Mouse (Mus musculus): ENCODE results near the gene Ahdc1. TPM values are rescaled to one million over a fixed set of nuclear protein-coding genes. Genes with fewer than 3 reads are reported as not detected.

Ahdc1 gene
- polyA plus RNA-seq, 1 experiment from 2014 or later: 6.1 TPM

- Histone ChIP-seq H3K4me3 (ENCODE audit: low read depth, low read length) (no peak overlapping the region), H3K36me3 (ENCODE audit: control insufficient read depth, insufficient read depth, low read length) (no peaks in the 10 kb centered on the region), H3K4me1 (ENCODE audit: control insufficient read depth, insufficient read depth, low read length) (no peaks in the 10 kb centered on the region; the same call in 1 of the 2 replicates), H3K9me3 (ENCODE audit: control insufficient read depth, low read length) (no peaks in the 10 kb centered on the region), H3K27ac (ENCODE audit: low read depth, low read length) (no peak overlapping the region), H3K9ac (ENCODE audit: low read length) (no peak overlapping the region), H3K4me2 (ENCODE audit: low read depth) (no peak overlapping the region), H3K27me3 (ENCODE audit: control insufficient read depth, insufficient read depth, low read length) (no peaks in the 10 kb centered on the region)
- ATAC-seq (ENCODE audit: insufficient read depth, low FRiP score, low TSS enrichment) (no peak), DNase-seq (ENCODE audit: low spot score) (no peak)
- 61% methylated on average over 13 of the region's 13 CpGs for WGBS
Observed at GRCm38 (mm10) chr4:133107788-133108281, 96.8 kb downstream of the Ahdc1 start.

GRCm38 (mm10) chr4:133108481-133109334 lies 97.6 kb downstream of the Ahdc1 start:
- no peaks in the 10 kb centered on the region; the same call in 1 of the 2 replicates for H3K4me1 ChIP-seq (ENCODE audit: control insufficient read depth, insufficient read depth, low read length)
- no peaks in the 10 kb centered on the region for H3K27me3 ChIP-seq (ENCODE audit: control insufficient read depth, insufficient read depth, low read length)
- no peak overlapping the region for H3K27ac ChIP-seq (ENCODE audit: low read depth, low read length)
- DNase-seq (ENCODE audit: low spot score): no peak
- H3K9ac ChIP-seq (ENCODE audit: low read length): no peak overlapping the region
- no peak overlapping the region for H3K4me2 ChIP-seq (ENCODE audit: low read depth)
- no peak overlapping the region for H3K4me3 ChIP-seq (ENCODE audit: low read depth, low read length)
- ATAC-seq (ENCODE audit: insufficient read depth, low FRiP score, low TSS enrichment): no peak
- 65% methylated on average over 12 of the region's 13 CpGs for WGBS
- no peaks in the 10 kb centered on the region for H3K9me3 ChIP-seq (ENCODE audit: control insufficient read depth, low read length)
- H3K36me3 ChIP-seq (ENCODE audit: control insufficient read depth, insufficient read depth, low read length): no peaks in the 10 kb centered on the region

GRCm38 (mm10) chr4:133109335-133109801 lies 98.3 kb downstream of the Ahdc1 start:
- no peak for DNase-seq (ENCODE audit: low spot score)
- 59% methylated on average over 5 of the region's 5 CpGs for WGBS
- no peak overlapping the region for H3K4me3 ChIP-seq (ENCODE audit: low read depth, low read length)
- H3K9ac ChIP-seq (ENCODE audit: low read length): no peak overlapping the region
- ATAC-seq (ENCODE audit: insufficient read depth, low FRiP score, low TSS enrichment): no peak
- H3K4me2 ChIP-seq (ENCODE audit: low read depth): no peak overlapping the region
- H3K4me1 ChIP-seq (ENCODE audit: control insufficient read depth, insufficient read depth, low read length): no peaks in the 10 kb centered on the region; the same call in 1 of the 2 replicates
- H3K36me3 ChIP-seq (ENCODE audit: control insufficient read depth, insufficient read depth, low read length): no peaks in the 10 kb centered on the region
- H3K27me3 ChIP-seq (ENCODE audit: control insufficient read depth, insufficient read depth, low read length): no peaks in the 10 kb centered on the region
- no peak overlapping the region for H3K27ac ChIP-seq (ENCODE audit: low read depth, low read length)
- H3K9me3 ChIP-seq (ENCODE audit: control insufficient read depth, low read length): no peaks in the 10 kb centered on the region

- WGBS: 61% methylated on average over 13 of the region's 13 CpGs
- DNase-seq (ENCODE audit: low spot score) (no peak), ATAC-seq (ENCODE audit: insufficient read depth, low FRiP score, low TSS enrichment) (no peak)
Observed at GRCm38 (mm10) chr4:133112175-133112838, 101.2 kb downstream of the Ahdc1 start.

GRCm38 (mm10) chr4:133113351-133113882 lies 102.4 kb downstream of the Ahdc1 start:
- ATAC-seq (ENCODE audit: insufficient read depth, low FRiP score, low TSS enrichment) (no peak), DNase-seq (ENCODE audit: low spot score) (no peak)
- no peaks in the 10 kb centered on the region for H3K36me3 ChIP-seq (ENCODE audit: control insufficient read depth, insufficient read depth, low read length)
- H3K9me3 ChIP-seq (ENCODE audit: control insufficient read depth, low read length): no peaks in the 10 kb centered on the region
- no peak overlapping the region for H3K4me3 ChIP-seq (ENCODE audit: low read depth, low read length)
- H3K27me3 ChIP-seq (ENCODE audit: control insufficient read depth, insufficient read depth, low read length): no peaks in the 10 kb centered on the region
- H3K9ac ChIP-seq (ENCODE audit: low read length): no peak overlapping the region
- H3K4me2 ChIP-seq (ENCODE audit: low read depth): no peak overlapping the region
- no peak overlapping the region for H3K27ac ChIP-seq (ENCODE audit: low read depth, low read length)
- peaks cover 5% of the 10 kb centered on the region for H3K4me1 ChIP-seq (ENCODE audit: control insufficient read depth, insufficient read depth, low read length)
- WGBS: 61% methylated on average over 6 of the region's 6 CpGs

More at GRCm38 (mm10) chr4:133112175-133112838, 101.2 kb downstream of the Ahdc1 start:
- Histone ChIP-seq H3K4me1 (ENCODE audit: control insufficient read depth, insufficient read depth, low read length) (no peaks in the 10 kb centered on the region; the same call in 1 of the 2 replicates), H3K9me3 (ENCODE audit: control insufficient read depth, low read length) (no peaks in the 10 kb centered on the region), H3K9ac (ENCODE audit: low read length) (no peak overlapping the region), H3K4me3 (ENCODE audit: low read depth, low read length) (no peak overlapping the region), H3K27ac (ENCODE audit: low read depth, low read length) (no peak overlapping the region), H3K36me3 (ENCODE audit: control insufficient read depth, insufficient read depth, low read length) (no peaks in the 10 kb centered on the region), H3K4me2 (ENCODE audit: low read depth) (no peak overlapping the region), H3K27me3 (ENCODE audit: control insufficient read depth, insufficient read depth, low read length) (no peaks in the 10 kb centered on the region)

- H3K4me1 ChIP-seq (ENCODE audit: control insufficient read depth, insufficient read depth, low read length): peaks cover 5% of the 10 kb centered on the region
- H3K9ac ChIP-seq (ENCODE audit: low read length): no peak overlapping the region
- H3K9me3 ChIP-seq (ENCODE audit: control insufficient read depth, low read length): no peaks in the 10 kb centered on the region
- no peak for ATAC-seq (ENCODE audit: insufficient read depth, low FRiP score, low TSS enrichment)
- no peak for DNase-seq (ENCODE audit: low spot score)
- H3K4me2 ChIP-seq (ENCODE audit: low read depth): no peak overlapping the region
- H3K36me3 ChIP-seq (ENCODE audit: control insufficient read depth, insufficient read depth, low read length): no peaks in the 10 kb centered on the region
- H3K4me3 ChIP-seq (ENCODE audit: low read depth, low read length): no peak overlapping the region
- H3K27me3 ChIP-seq (ENCODE audit: control insufficient read depth, insufficient read depth, low read length): no peaks in the 10 kb centered on the region
- H3K27ac ChIP-seq (ENCODE audit: low read depth, low read length): no peak overlapping the region
- 81% methylated on average over 3 of the region's 3 CpGs for WGBS
Observed at GRCm38 (mm10) chr4:133114762-133115161, 103.7 kb downstream of the Ahdc1 start.

- no peaks in the 10 kb centered on the region for H3K27me3 ChIP-seq (ENCODE audit: control insufficient read depth, insufficient read depth, low read length)
- DNase-seq (ENCODE audit: low spot score) (no peak), ATAC-seq (ENCODE audit: insufficient read depth, low FRiP score, low TSS enrichment) (no peak)
- H3K36me3 ChIP-seq (ENCODE audit: control insufficient read depth, insufficient read depth, low read length): no peaks in the 10 kb centered on the region
- WGBS: 76% methylated on average over 14 of the region's 14 CpGs
- H3K4me2 ChIP-seq (ENCODE audit: low read depth): no peak overlapping the region
- peaks cover 5% of the 10 kb centered on the region for H3K4me1 ChIP-seq (ENCODE audit: control insufficient read depth, insufficient read depth, low read length)
- no peak overlapping the region for H3K9ac ChIP-seq (ENCODE audit: low read length)
- H3K4me3 ChIP-seq (ENCODE audit: low read depth, low read length): no peak overlapping the region
- H3K27ac ChIP-seq (ENCODE audit: low read depth, low read length): no peak overlapping the region
- no peaks in the 10 kb centered on the region for H3K9me3 ChIP-seq (ENCODE audit: control insufficient read depth, low read length)
Observed at GRCm38 (mm10) chr4:133115721-133116429, 104.8 kb downstream of the Ahdc1 start.

- DNase-seq (ENCODE audit: low spot score) (no peak), ATAC-seq (ENCODE audit: insufficient read depth, low FRiP score, low TSS enrichment) (no peak)
- Histone ChIP-seq H3K27me3 (ENCODE audit: control insufficient read depth, insufficient read depth, low read length) (no peaks in the 10 kb centered on the region), H3K4me1 (ENCODE audit: control insufficient read depth, insufficient read depth, low read length) (peaks cover 5% of the 10 kb centered on the region), H3K4me2 (ENCODE audit: low read depth) (no peak overlapping the region), H3K4me3 (ENCODE audit: low read depth, low read length) (no peak overlapping the region), H3K9me3 (ENCODE audit: control insufficient read depth, low read length) (no peaks in the 10 kb centered on the region), H3K27ac (ENCODE audit: low read depth, low read length) (peak overlapping the region; percentile 42; the same call in 1 of the 2 replicates), H3K9ac (ENCODE audit: low read length) (no peak overlapping the region), H3K36me3 (ENCODE audit: control insufficient read depth, insufficient read depth, low read length) (no peaks in the 10 kb centered on the region)
- WGBS: 45% methylated on average over 3 of the region's 3 CpGs
Observed at GRCm38 (mm10) chr4:133116756-133117470, 105.9 kb downstream of the Ahdc1 start.
